Mouse (Mus musculus) hindbrain, embryonic 15.5 days (tissue): ENCODE measurements around the gene Mcm3. TPM values are rescaled to one million over a fixed set of nuclear protein-coding genes. Genes with fewer than 3 reads are reported as not detected.

Experiments used
- ATAC-seq: fragments of 200-750 bp; cut with Nextera tagmentation; 2 replicates; pipeline ENCODE4 v1.8.0; 2017; ENCODE audit warnings: low read depth, moderate number of reproducible peaks, moderate TSS enrichment; ENCODE audit not compliant: low FRiP score
- H3K27ac ChIP-seq: fragments of 300-500 bp; sonication (generic); replicated peaks from 2 replicates; pipeline ENCODE4 v1.5.1; 2015; ENCODE audit warnings: mild to moderate bottlenecking, inconsistent platforms
- H3K27me3 ChIP-seq: fragments of 300-500 bp; sonication (generic); 2 replicates; pipeline ENCODE4 v1.6.1; 2015; ENCODE audit warnings: control low read depth, inconsistent platforms
- H3K36me3 ChIP-seq: fragments of 300-500 bp; sonication (generic); 2 replicates; pipeline ENCODE4 v1.6.1; 2015; ENCODE audit warnings: control low read depth, inconsistent platforms
- H3K4me1 ChIP-seq: fragments of 300-500 bp; sonication (generic); replicated peaks from 2 replicates; pipeline ENCODE4 v1.6.1; 2015; ENCODE audit warnings: control low read depth, inconsistent platforms
- H3K4me2 ChIP-seq: fragments of 300-500 bp; sonication (generic); 2 replicates; pipeline ENCODE4 v1.6.1; 2015; ENCODE audit warnings: moderate library complexity, mild to moderate bottlenecking, inconsistent platforms
- H3K4me3 ChIP-seq: fragments of 300-500 bp; sonication (generic); 2 replicates; pipeline ENCODE4 v1.5.1; 2015; ENCODE audit warnings: mild to moderate bottlenecking, inconsistent platforms
- H3K9ac ChIP-seq: fragments of 300-500 bp; sonication (generic); 2 replicates; pipeline ENCODE4 v1.6.1; 2015; ENCODE audit warnings: inconsistent platforms
- H3K9me3 ChIP-seq: fragments of 300-500 bp; sonication (generic); 2 replicates; pipeline ENCODE4 v1.6.1; 2016; ENCODE audit warnings: control low read depth, inconsistent platforms
- WGBS: fragments of 180-500 bp; shearing (Covaris S2); methylation state at CpG from one replicate; pipeline ENCODE4 v1.1.7; 2015; 5-methylcytosine and 5-hydroxymethylcytosine counted together
- polyA plus RNA-seq: library from polyadenylated mRNA; unstranded; fragments of >200 nt; fragmentation: Nextera tagmentation; extraction: Ambion mirVana; gene quantifications from 2 replicates; pipeline ENCODE4 v1.2.1, GENCODE M21; 2015

The Mcm3 gene
- 25.9 and 29.2 TPM in 2 replicates for polyA plus RNA-seq

- Histone ChIP-seq H3K4me2 (peak within 1 kb of the TSS; percentile 98), H3K9me3 (no peaks in the 10 kb centered on the region), H3K9ac (peak within 1 kb of the TSS; percentile 28; the same call in 1 of the 2 replicates), H3K4me3 (peak within 1 kb of the TSS; percentile 62), H3K27me3 (no peaks in the 10 kb centered on the region), H3K27ac (no peak within 1 kb of the TSS), H3K4me1 (peaks cover 7% of the 10 kb centered on the region; the same call in 1 of the 2 replicates), H3K36me3 (no peaks in the 10 kb centered on the region)
- under 1% methylated on average over 52 of the region's 52 CpGs for WGBS
- peak; percentile 100 for ATAC-seq
Observed at GRCm38 (mm10) chr1:20819771-20820605, at the start of gene Mcm3. TSS of gene Mcm3 (minus strand) at chr1:20820312.

- H3K27me3 ChIP-seq = no peaks in the 10 kb centered on the region
- no peak overlapping the region for H3K9ac ChIP-seq
- peak overlapping the region; percentile 9; the same call in 1 of the 2 replicates for H3K4me2 ChIP-seq
- no peaks in the 10 kb centered on the region for H3K9me3 ChIP-seq
- H3K4me3 ChIP-seq = no peak overlapping the region
- WGBS = 23% methylated on average over 9 of the region's 9 CpGs
- H3K27ac ChIP-seq = peak overlapping the region; percentile 61
- no peaks in the 10 kb centered on the region for H3K36me3 ChIP-seq
- H3K4me1 ChIP-seq = peaks cover 11% of the 10 kb centered on the region
- ATAC-seq = peak; percentile 50
Observed at GRCm38 (mm10) chr1:20868036-20868435, 47.9 kb upstream of the Mcm3 start.

- peak overlapping the region; percentile 61; the same call in 1 of the 2 replicates for H3K27ac ChIP-seq
- WGBS = 9% methylated on average over 8 of the region's 8 CpGs
- H3K36me3 ChIP-seq = no peaks in the 10 kb centered on the region
- H3K4me1 ChIP-seq = peaks cover 11% of the 10 kb centered on the region
- no peak overlapping the region for H3K9ac ChIP-seq
- H3K9me3 ChIP-seq = no peaks in the 10 kb centered on the region
- peak; percentile 93 for ATAC-seq
- no peak overlapping the region for H3K4me2 ChIP-seq
- H3K27me3 ChIP-seq = no peaks in the 10 kb centered on the region
- no peak overlapping the region for H3K4me3 ChIP-seq
Observed at GRCm38 (mm10) chr1:20867241-20867902, 47.3 kb upstream of the Mcm3 start.

GRCm38 (mm10) chr1:20863452-20864172, 43.5 kb upstream of the Mcm3 start:
- 82% methylated on average over 5 of the region's 5 CpGs for WGBS
- ATAC-seq = no peak

GRCm38 (mm10) chr1:20861865-20862264, 41.8 kb upstream of the Mcm3 start:
- Histone ChIP-seq H3K4me1 (no peaks in the 10 kb centered on the region), H3K27me3 (no peaks in the 10 kb centered on the region), H3K9me3 (no peaks in the 10 kb centered on the region), H3K9ac (no peak overlapping the region), H3K27ac (no peak overlapping the region), H3K4me2 (no peak overlapping the region), H3K4me3 (no peak overlapping the region), H3K36me3 (no peaks in the 10 kb centered on the region)
- 81% methylated on average over 3 of the region's 3 CpGs for WGBS
- no peak for ATAC-seq

More at GRCm38 (mm10) chr1:20863452-20864172, 43.5 kb upstream of the Mcm3 start:
- Histone ChIP-seq H3K9me3 (no peaks in the 10 kb centered on the region), H3K4me1 (peaks cover 11% of the 10 kb centered on the region), H3K27ac (no peak overlapping the region), H3K9ac (no peak overlapping the region), H3K4me2 (no peak overlapping the region), H3K27me3 (no peaks in the 10 kb centered on the region), H3K4me3 (no peak overlapping the region), H3K36me3 (no peaks in the 10 kb centered on the region)

- no peaks in the 10 kb centered on the region for H3K36me3 ChIP-seq
- H3K9ac ChIP-seq = no peak overlapping the region
- no peak overlapping the region for H3K4me2 ChIP-seq
- WGBS = 74% methylated on average over 3 of the region's 3 CpGs
- no peak overlapping the region for H3K27ac ChIP-seq
- H3K27me3 ChIP-seq = no peaks in the 10 kb centered on the region
- H3K9me3 ChIP-seq = no peaks in the 10 kb centered on the region
- H3K4me3 ChIP-seq = no peak overlapping the region
- H3K4me1 ChIP-seq = no peaks in the 10 kb centered on the region
- ATAC-seq = no peak
Observed at GRCm38 (mm10) chr1:20860775-20861174, 40.7 kb upstream of the Mcm3 start.

- H3K4me3 ChIP-seq = no peak overlapping the region
- H3K9me3 ChIP-seq = no peaks in the 10 kb centered on the region
- H3K36me3 ChIP-seq = no peaks in the 10 kb centered on the region
- ATAC-seq = no peak
- H3K9ac ChIP-seq = no peak overlapping the region
- H3K4me2 ChIP-seq = no peak overlapping the region
- no peaks in the 10 kb centered on the region for H3K27me3 ChIP-seq
- H3K4me1 ChIP-seq = no peaks in the 10 kb centered on the region
- H3K27ac ChIP-seq = no peak overlapping the region
- 85% methylated on average over 7 of the region's 7 CpGs for WGBS
Observed at GRCm38 (mm10) chr1:20856924-20857902, 37.1 kb upstream of the Mcm3 start.

GRCm38 (mm10) chr1:20839911-20840310, 19.8 kb upstream of the Mcm3 start:
- Histone ChIP-seq H3K27ac (no peak overlapping the region), H3K4me1 (no peaks in the 10 kb centered on the region), H3K9me3 (no peaks in the 10 kb centered on the region), H3K4me3 (no peak overlapping the region), H3K9ac (no peak overlapping the region), H3K27me3 (no peaks in the 10 kb centered on the region), H3K36me3 (no peaks in the 10 kb centered on the region), H3K4me2 (no peak overlapping the region)
- WGBS = 56% methylated on average over 3 of the region's 3 CpGs
- ATAC-seq = no peak

GRCm38 (mm10) chr1:20836551-20837125, 16.5 kb upstream of the Mcm3 start:
- H3K27ac ChIP-seq = no peak overlapping the region
- 88% methylated on average over 3 of the region's 3 CpGs for WGBS
- H3K36me3 ChIP-seq = no peaks in the 10 kb centered on the region
- H3K4me1 ChIP-seq = no peaks in the 10 kb centered on the region
- no peaks in the 10 kb centered on the region for H3K9me3 ChIP-seq
- H3K4me2 ChIP-seq = no peak overlapping the region
- H3K9ac ChIP-seq = no peak overlapping the region
- H3K27me3 ChIP-seq = no peaks in the 10 kb centered on the region
- no peak for ATAC-seq
- no peak overlapping the region for H3K4me3 ChIP-seq

GRCm38 (mm10) chr1:20833141-20833511, 13.0 kb upstream of the Mcm3 start:
- WGBS = 88% methylated on average over 3 of the region's 4 CpGs
- ATAC-seq = no peak
- no peak overlapping the region for H3K27ac ChIP-seq
- H3K9ac ChIP-seq = no peak overlapping the region
- no peak overlapping the region for H3K4me3 ChIP-seq
- no peaks in the 10 kb centered on the region for H3K9me3 ChIP-seq
- no peak overlapping the region for H3K4me2 ChIP-seq
- no peaks in the 10 kb centered on the region for H3K4me1 ChIP-seq
- H3K27me3 ChIP-seq = no peaks in the 10 kb centered on the region
- no peaks in the 10 kb centered on the region for H3K36me3 ChIP-seq
